Comparison of ENCODE assay signal across 17 mouse cellular contexts in the genomic region with DNA sequence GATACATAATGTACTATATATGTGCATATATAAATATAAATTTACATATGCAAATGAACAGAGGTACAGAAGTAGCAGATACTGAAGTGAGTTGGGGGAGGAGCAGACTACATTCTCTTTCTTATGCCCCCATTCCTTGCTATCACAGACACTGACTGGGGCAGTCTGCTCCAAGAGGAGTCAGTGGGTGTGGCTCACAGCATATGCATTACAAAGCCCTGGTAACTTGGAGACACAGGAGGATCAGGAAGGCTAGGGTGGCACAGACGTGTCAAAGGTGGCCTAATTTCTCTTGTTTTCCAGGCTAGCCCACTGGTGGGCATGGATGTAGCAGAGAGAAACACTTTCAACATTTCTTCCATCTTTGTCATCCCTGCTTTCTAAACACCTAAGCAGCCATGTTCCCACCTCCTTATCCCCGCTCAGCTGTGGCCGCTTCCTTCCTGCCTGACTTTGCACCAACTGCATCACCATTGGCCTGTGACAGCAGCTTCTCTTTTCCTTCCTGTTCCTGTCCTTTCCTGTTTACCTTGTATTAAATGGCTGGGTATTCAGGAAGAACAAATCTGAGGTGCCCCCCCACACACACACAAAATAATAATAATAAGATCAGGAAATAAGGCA.
A peak's percentile ranks its signal among the peaks of the same experiment; 100 is the strongest.
DNase-seq lines count a peak whose midpoint lies in the region; ATAC-seq and TF ChIP-seq lines count a peak whose summit lies in the region.
"Had no signal": no experiment of that assay in that cellular context is flagged by ENCODE, and none has a peak within 500 bp of the region (broad histone marks: within the 10 kb centered on the region; RNA-seq: fewer than 3 reads in every experiment).

No protein-coding gene starts in this region.

- H3K4me1 ChIP-seq in lung, embryonic 14.5 days (ENCODE audit: insufficient read depth): no peaks in the 10 kb centered on the region
- no peaks in the 10 kb centered on the region for H3K4me1 ChIP-seq in lung, adult 2 months (ENCODE audit: control insufficient read depth, insufficient read depth, low read length)
- peaks cover 43% of the 10 kb centered on the region for H3K4me1 ChIP-seq in forebrain, embryonic 10.5 days
- H3K4me1 ChIP-seq in hindbrain, embryonic 13.5 days (replicated peaks): peaks cover 29% of the 10 kb centered on the region
- peaks cover 10% of the 10 kb centered on the region; the same call in 1 of the 2 replicates for H3K4me1 ChIP-seq in midbrain, postnatal 0 days (ENCODE audit: insufficient read depth, low read length)
- H3K4me1 ChIP-seq: heart, embryonic 15.5 days; liver, embryonic 13.5 days had no signal

- no peak; the same call in 1 of the 2 replicates for ATAC-seq in lung, embryonic 14.5 days (ENCODE audit: insufficient read depth)
- ATAC-seq in hindbrain, embryonic 13.5 days (ENCODE audit: low FRiP score): no peak; the same call in 1 of the 2 replicates
- ATAC-seq in midbrain, postnatal 0 days (ENCODE audit: low FRiP score): no peak
- ATAC-seq: Patski had no signal

- H3K36me3 ChIP-seq in lung, embryonic 14.5 days (ENCODE audit: insufficient read depth): no peaks in the 10 kb centered on the region
- no peaks in the 10 kb centered on the region for H3K36me3 ChIP-seq in forebrain, embryonic 10.5 days (replicated peaks)
- no peaks in the 10 kb centered on the region for H3K36me3 ChIP-seq in hindbrain, embryonic 13.5 days
- H3K36me3 ChIP-seq in midbrain, postnatal 0 days (ENCODE audit: insufficient read depth, low read length): no peaks in the 10 kb centered on the region
- H3K36me3 ChIP-seq: embryonic facial prominence, embryonic 12.5 days; heart, embryonic 15.5 days; liver, embryonic 13.5 days had no signal

- no peak for TF ChIP-seq CTCF in lung, embryonic 14.5 days (IDR thresholded peaks at IDR 0.05; ENCODE audit: low read depth)
- no peak for TF ChIP-seq CTCF in lung, adult 2 months (IDR thresholded peaks at IDR 0.05; ENCODE audit: insufficient read depth, low read length)
- TF ChIP-seq CTCF in midbrain, postnatal 0 days (IDR thresholded peaks at IDR 0.05): no peak

- H3K27ac ChIP-seq in lung, embryonic 14.5 days (ENCODE audit: low read depth): no peak overlapping the region
- peak overlapping the region; percentile 75 for H3K27ac ChIP-seq in forebrain, embryonic 10.5 days
- H3K27ac ChIP-seq in hindbrain, embryonic 13.5 days: peak overlapping the region; percentile 50; the same call in 1 of the 2 replicates
- peak overlapping the region; percentile 27; the same call in 1 of the 2 replicates for H3K27ac ChIP-seq in midbrain, postnatal 0 days (ENCODE audit: low read depth, low read length)
- H3K27ac ChIP-seq: embryonic facial prominence, embryonic 12.5 days; heart, embryonic 15.5 days; liver, embryonic 13.5 days had no signal

- no peak overlapping the region for H3K4me2 ChIP-seq in lung, embryonic 14.5 days
- H3K4me2 ChIP-seq in hindbrain, embryonic 13.5 days: no peak overlapping the region
- no peak overlapping the region for H3K4me2 ChIP-seq in midbrain, postnatal 0 days (ENCODE audit: low read depth, low read length, poor library complexity, severe bottlenecking)
- H3K4me2 ChIP-seq: embryonic facial prominence, embryonic 12.5 days; heart, embryonic 15.5 days; liver, embryonic 13.5 days had no signal

- no peaks in the 10 kb centered on the region for H3K9me3 ChIP-seq in lung, embryonic 14.5 days (ENCODE audit: low read depth, low read length)
- no peaks in the 10 kb centered on the region for H3K9me3 ChIP-seq in forebrain, embryonic 10.5 days
- H3K9me3 ChIP-seq in hindbrain, embryonic 13.5 days: no peaks in the 10 kb centered on the region
- no peaks in the 10 kb centered on the region for H3K9me3 ChIP-seq in midbrain, postnatal 0 days (ENCODE audit: low read length)
- H3K9me3 ChIP-seq: embryonic facial prominence, embryonic 12.5 days; heart, embryonic 15.5 days; liver, embryonic 13.5 days had no signal

- no peak overlapping the region for H3K4me3 ChIP-seq in lung, embryonic 14.5 days (ENCODE audit: low read depth, low read length)
- no peak overlapping the region for H3K4me3 ChIP-seq in lung, adult 2 months (replicated peaks; ENCODE audit: extremely low read depth, low read depth, low read length)
- H3K4me3 ChIP-seq in forebrain, embryonic 10.5 days: no peak overlapping the region
- H3K4me3 ChIP-seq in hindbrain, embryonic 13.5 days: no peak overlapping the region
- no peak overlapping the region for H3K4me3 ChIP-seq in midbrain, postnatal 0 days (ENCODE audit: low read depth, low read length)
- H3K4me3 ChIP-seq: embryonic facial prominence, embryonic 12.5 days; heart, embryonic 15.5 days; layer of hippocampus, adult 2 months; liver, embryonic 13.5 days; myocyte had no signal

- no peak for TF ChIP-seq POLR2A in lung, adult 2 months (IDR thresholded peaks at IDR 0.05; ENCODE audit: borderline replicate concordance, extremely low read depth, low read depth, low read length)

- DNase-seq in lung, embryonic 14.5 days: peak; percentile 1
- no peak for DNase-seq in lung, adult 2 months
- no peak for DNase-seq in forebrain, embryonic 10.5 days (ENCODE audit: extremely low spot score, low spot score)
- no peak for DNase-seq in midbrain, postnatal 0 days (ENCODE audit: low spot score)
- DNase-seq in urinary bladder, adult 18-20 months (ENCODE audit: low spot score in 2 of 2): no peak
- DNase-seq in cerebellum, postnatal 25 days: no peak
- DNase-seq: adrenal gland, postnatal 10 days; cerebellum, postnatal 14 days; gastrocnemius, postnatal 36 days; liver, embryonic 13.5 days; lung, postnatal 4 days had no signal

- H3K9ac ChIP-seq in lung, embryonic 14.5 days: no peak overlapping the region
- no peak overlapping the region for H3K9ac ChIP-seq in hindbrain, embryonic 13.5 days
- no peak overlapping the region for H3K9ac ChIP-seq in midbrain, postnatal 0 days (replicated peaks; ENCODE audit: low read length, poor library complexity, severe bottlenecking)
- H3K9ac ChIP-seq: embryonic facial prominence, embryonic 12.5 days; heart, embryonic 15.5 days; liver, embryonic 13.5 days had no signal

- no peaks in the 10 kb centered on the region for H3K27me3 ChIP-seq in lung, embryonic 14.5 days (ENCODE audit: insufficient read depth, low read length)
- H3K27me3 ChIP-seq in forebrain, embryonic 10.5 days (ENCODE audit: poor library complexity, severe bottlenecking): no peaks in the 10 kb centered on the region
- no peaks in the 10 kb centered on the region for H3K27me3 ChIP-seq in hindbrain, embryonic 13.5 days
- H3K27me3 ChIP-seq in midbrain, postnatal 0 days (ENCODE audit: insufficient read depth, low read length): no peaks in the 10 kb centered on the region
- H3K27me3 ChIP-seq: embryonic facial prominence, embryonic 12.5 days; heart, embryonic 15.5 days; liver, embryonic 13.5 days had no signal

- WGBS in lung, embryonic 14.5 days: 63% methylated on average over 3 of the region's 3 CpGs
- 59% methylated on average over 3 of the region's 3 CpGs for WGBS in lung, adult 2 months
- WGBS in forebrain, embryonic 10.5 days: 61% methylated on average over 3 of the region's 3 CpGs
- WGBS in hindbrain, embryonic 13.5 days: 60% methylated on average over 3 of the region's 3 CpGs
- WGBS in midbrain, postnatal 0 days: 76% methylated on average over 3 of the region's 3 CpGs
